Mouse (Mus musculus) retina, postnatal 7 days (tissue): ENCODE measurements around the gene Ddx31.

Experiments used
- DNase-seq: peaks from one replicate; pipeline ENCODE4 v3.0.0-alpha.2; 2012; ENCODE audit warnings: low read depth, low spot score

The Ddx31 gene

GRCm38 (mm10) chr2:28840222-28840951 lies at the start of gene Ddx31, which contains the start of gene Gtf3c4:
Gene Ddx31, plus strand, starts transcription at chr2:28840406.
Gene Gtf3c4, minus strand, starts transcription at chr2:28840360.
- DNase-seq: peak; percentile 92

- DNase-seq: peak; percentile 40
Measured at GRCm38 (mm10) chr2:28792931-28793610, 47.1 kb upstream of the Ddx31 start.

GRCm38 (mm10) chr2:28794623-28795022 lies 45.6 kb upstream of the Ddx31 start:
- no peak for DNase-seq

- no peak for DNase-seq
Measured at GRCm38 (mm10) chr2:28796298-28796697, 43.9 kb upstream of the Ddx31 start.

GRCm38 (mm10) chr2:28797490-28798106 lies 42.6 kb upstream of the Ddx31 start:
- DNase-seq: no peak

- no peak for DNase-seq
Measured at GRCm38 (mm10) chr2:28798390-28798789, 41.8 kb upstream of the Ddx31 start.

- no peak for DNase-seq
Measured at GRCm38 (mm10) chr2:28799575-28799974, 40.6 kb upstream of the Ddx31 start.

GRCm38 (mm10) chr2:28803406-28803805 lies 36.8 kb upstream of the Ddx31 start:
- DNase-seq: no peak

- DNase-seq: no peak
Measured at GRCm38 (mm10) chr2:28808841-28809240, 31.4 kb upstream of the Ddx31 start.

- no peak for DNase-seq
Measured at GRCm38 (mm10) chr2:28810260-28811013, 29.8 kb upstream of the Ddx31 start.

- DNase-seq: no peak
Measured at GRCm38 (mm10) chr2:28818866-28819265, 21.3 kb upstream of the Ddx31 start.

- no peak for DNase-seq
Measured at GRCm38 (mm10) chr2:28829265-28829664, 10.9 kb upstream of the Ddx31 start.

GRCm38 (mm10) chr2:28836181-28836940 lies 3.8 kb upstream of the Ddx31 start:
- no peak for DNase-seq

- no peak for DNase-seq
Measured at GRCm38 (mm10) chr2:28839501-28840221, 545 bp upstream of the Ddx31 start.

GRCm38 (mm10) chr2:28842042-28842441 lies 1.8 kb downstream of the Ddx31 start:
- DNase-seq: no peak

GRCm38 (mm10) chr2:28848879-28849278 lies 8.7 kb downstream of the Ddx31 start:
- no peak for DNase-seq

- no peak for DNase-seq
Measured at GRCm38 (mm10) chr2:28852594-28852993, 12.4 kb downstream of the Ddx31 start.

- DNase-seq: no peak
Measured at GRCm38 (mm10) chr2:28855773-28856172, 15.6 kb downstream of the Ddx31 start.

GRCm38 (mm10) chr2:28859303-28859702 lies 19.1 kb downstream of the Ddx31 start:
- DNase-seq: no peak

GRCm38 (mm10) chr2:28860678-28861423 lies 20.6 kb downstream of the Ddx31 start:
- DNase-seq: no peak
